Mouse (Mus musculus): ENCODE data around the gene Mutyh. TPM values are rescaled to one million over a fixed set of nuclear protein-coding genes. Genes with fewer than 3 reads are reported as not detected.
"Not testable (repeated sequence)": the region's sequence is repeated elsewhere in the genome, so short reads cannot be mapped to it uniquely, and the experiment has no call there.

The Mutyh gene
- total RNA-seq, 2 experiments from 2014 or later: 3.8 to 3.9 TPM

DNA sequence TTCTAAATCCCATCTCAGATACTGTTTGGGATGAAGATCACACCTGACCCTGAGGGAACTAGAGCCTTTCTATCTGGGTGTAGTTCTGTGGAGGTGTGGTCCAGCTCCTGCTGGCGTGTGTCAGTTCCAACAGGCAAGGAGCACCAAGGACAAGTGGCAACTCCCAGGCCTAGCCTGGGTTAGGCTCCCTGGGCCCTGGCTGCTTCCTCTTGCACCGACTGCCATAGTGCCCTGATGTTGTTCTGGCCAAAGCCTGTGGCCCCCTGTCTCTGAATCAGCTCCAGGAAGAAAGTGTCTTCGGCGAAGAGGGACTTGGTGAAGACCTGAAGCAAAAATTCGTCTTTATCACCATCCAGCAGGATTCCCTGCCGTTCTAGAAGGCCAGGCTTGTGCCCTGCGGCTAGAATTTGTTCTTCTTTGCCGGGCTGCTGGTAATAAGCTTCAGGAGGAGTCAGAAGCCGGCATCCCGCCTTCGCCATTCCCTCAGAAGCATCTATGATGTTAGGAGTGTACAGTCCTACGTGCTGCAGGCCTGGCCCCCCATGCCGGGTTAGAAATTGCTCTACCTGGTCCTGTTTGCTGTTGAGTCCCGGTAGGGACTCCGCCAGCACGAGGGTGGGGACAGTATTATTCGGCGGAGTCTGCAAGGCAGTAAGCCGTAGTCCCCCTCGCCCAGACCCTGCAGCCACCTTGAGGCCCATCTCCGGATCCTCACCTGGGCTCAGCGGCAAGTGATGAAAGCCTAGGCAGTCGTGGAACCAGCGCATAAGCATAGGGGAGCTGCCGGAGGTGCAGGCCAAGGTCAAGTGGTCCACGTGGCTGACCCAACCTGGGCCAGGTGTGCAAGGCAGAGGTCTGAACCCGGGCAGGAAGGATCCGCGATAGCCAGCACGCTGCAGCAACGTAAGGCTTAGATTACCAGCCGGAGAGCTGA lies 12.7 kb downstream of the Mutyh start:
- intact Hi-C loops (cut with DNase I): no loop called here

DNA sequence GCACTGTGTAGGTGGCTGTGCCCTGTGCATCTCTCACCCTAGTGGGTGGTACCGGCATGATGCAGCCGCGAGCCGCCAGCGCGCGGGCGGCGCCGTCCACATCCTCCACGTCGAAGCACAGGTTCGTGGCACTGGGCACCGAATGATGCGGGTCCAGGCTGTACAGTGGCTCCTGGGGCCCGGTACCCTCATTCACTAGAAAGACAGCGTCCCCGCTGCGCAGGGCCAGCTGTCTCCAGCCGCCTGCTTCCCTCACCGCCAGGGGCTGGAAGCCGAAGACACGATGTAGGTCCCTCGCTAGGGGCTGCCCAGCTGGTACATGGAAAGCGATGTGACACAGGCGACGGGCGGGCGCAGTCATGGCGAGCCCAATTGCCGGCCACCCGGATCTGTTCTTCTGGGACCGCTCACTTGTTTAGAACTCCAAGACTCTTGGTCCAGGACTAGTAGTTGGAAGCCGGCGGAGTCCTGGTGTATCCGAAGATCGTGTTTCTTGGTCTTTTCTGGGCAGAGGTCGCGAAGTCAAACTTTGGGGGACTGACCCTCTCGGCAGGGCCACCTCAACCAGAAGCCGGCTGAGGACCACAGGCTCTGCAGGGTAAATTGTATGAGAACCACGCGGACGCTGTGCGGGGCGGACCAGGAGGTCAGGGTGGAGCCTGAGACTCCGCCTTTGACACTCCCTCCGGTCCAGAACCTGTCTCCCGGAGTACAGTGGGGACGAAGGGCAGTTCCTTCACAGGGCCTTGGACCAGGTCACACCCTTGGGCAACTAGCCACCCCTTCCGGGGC lies 13.6 kb downstream of the Mutyh start:
- peak; percentile 59 for DNase-seq
- intact Hi-C loops (cut with DNase I): no loop called here

More for the DNA sequence above, 12.7 kb downstream of the Mutyh start:
- no peak for DNase-seq

DNA sequence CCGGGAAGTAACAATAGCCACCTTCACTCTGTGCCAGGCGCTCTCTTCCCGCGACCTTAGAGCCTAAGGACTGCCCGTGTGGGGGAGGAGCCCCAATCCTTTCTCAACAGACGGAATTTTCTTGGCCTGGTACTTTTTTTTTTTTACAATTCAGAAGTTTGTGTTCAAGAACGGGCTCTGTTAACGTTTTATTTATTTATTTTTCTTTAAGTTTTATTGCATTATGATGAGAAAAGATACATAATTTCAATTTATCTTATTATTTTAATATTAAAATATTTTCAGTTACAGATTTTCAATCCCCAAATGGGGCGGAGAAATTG lies 14.1 kb downstream of the Mutyh start, which contains the start of gene Hpdl:
Gene Hpdl (minus strand): TSS at position 14 of the 323 bp plus-strand sequence.
- no peak for DNase-seq
- intact Hi-C loops (cut with DNase I): no loop called here

DNA sequence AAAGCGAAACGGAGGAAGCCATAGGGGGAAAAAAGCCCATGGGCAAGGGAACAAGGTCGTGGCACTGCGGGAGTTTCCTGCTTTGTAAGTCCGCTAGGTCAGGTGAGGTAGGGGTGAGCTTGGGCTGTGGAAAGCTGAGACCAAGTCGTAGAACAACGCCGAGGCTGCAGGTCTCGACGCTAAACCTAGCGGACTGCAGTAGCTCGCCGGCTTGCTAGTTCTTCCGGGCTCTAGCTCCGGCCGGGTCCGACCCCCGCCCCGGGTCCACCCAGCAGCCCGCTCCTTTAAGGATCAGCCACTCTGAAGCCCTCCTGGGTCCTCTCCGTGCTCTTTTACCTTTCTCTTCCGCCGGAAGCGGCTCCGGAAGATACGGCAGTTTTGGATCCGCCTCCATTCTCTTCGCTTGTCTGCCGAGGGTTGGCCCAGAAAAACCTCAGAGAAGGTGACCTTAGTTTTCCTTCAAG lies 17.1 kb downstream of the Mutyh start:
- intact Hi-C loops (cut with DNase I): no loop called here
- DNase-seq: peak; percentile 59

DNA sequence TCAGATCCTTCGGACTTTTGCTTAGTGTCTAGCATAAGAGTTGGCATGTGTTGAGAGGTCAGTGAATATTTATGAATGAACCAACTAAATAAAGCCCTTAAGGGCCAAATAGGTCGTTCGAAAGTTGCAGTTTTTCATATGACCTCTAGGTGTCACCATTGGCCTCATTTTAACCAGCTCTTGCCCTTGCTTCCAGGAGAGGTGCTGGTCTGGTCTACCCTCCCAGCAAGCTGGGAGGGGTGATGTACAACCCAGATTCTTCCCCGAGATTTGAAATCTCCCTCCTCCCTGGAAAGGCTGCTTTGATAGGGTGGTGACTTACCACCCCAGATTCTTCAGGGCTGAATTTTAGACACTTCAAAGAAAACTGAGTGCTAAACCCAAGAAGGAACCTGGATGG lies 20.3 kb downstream of the Mutyh start:
- no peak for DNase-seq

DNA sequence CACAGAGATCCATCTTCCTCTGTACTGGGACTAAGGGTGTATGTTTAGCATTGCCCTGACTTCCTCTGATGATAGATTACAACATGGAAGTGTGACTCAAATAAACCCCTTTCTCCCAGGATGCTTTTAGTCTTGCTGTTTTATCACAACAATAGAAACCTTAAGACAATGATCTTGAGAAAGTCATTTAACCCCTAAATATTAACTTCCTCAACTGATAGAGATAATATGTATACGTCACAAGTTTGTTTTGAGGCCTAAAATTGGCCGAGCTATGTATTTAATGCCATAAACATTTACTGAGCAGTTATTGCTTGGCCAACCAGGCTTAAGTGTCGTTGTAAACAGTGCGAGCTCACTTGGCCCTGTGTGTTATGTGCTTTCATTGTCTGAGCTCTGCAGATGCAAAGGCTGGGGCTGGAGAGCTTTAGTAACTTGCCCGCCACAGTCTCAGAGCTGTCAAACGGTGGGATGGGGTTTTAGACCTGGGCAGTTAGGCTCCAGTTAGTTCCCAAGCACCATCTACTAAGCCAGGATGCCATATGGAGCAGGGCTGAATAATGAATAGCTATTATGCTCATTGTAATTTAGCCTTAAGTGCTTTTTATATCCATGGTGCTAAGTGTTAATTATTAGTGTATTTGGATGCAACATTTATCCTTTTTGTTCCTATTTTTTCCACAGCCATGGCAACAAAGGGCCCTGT lies 22.0 kb downstream of the Mutyh start:
- DNase-seq: no peak
- intact Hi-C loops (cut with DNase I): loop anchor here (2.0 kb wide), 1 partner anchor 157 kb away; no protein-coding TSS in a partner anchor

More for the DNA sequence above, 20.3 kb downstream of the Mutyh start:
- intact Hi-C loops (cut with DNase I): loop anchor here (2.0 kb wide), 1 partner anchor 159 kb away; no protein-coding TSS in a partner anchor

DNA sequence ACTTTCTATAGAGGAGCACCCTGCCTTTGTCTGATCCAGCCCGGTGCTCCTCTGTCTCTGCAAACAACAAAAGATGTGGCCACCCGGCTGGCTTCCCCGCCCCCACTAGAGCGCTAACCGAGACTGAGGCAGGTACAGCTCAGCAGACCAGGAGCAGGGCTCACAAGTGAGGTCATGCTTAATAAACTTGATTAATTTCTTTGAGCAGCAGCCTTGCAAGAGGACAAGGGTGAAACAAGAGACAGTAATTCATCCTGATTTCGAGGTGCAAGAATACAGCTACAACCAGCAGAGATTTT lies 22.5 kb downstream of the Mutyh start:
- DNase-seq: no peak
- intact Hi-C loops (cut with DNase I): no loop called here

DNA sequence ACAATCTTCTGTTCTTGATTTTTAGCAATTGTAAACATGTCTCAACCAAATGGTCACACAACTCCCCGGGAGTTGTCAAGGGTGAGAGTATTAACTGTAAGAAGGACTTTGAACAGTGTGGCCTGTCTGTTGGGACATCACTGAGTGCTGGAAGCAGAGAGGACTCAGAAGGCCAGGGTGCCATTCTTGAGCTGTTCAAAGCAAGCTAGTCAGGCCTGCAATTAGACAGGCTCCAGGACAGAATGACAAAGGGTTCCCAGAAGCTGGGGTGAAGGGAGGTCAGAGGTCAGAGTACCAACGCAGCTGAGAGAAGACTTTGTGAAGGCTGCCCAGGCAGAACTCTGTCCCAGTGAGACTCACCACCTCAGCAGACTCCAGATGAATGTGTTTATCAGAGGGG lies 31.5 kb downstream of the Mutyh start:
- no peak for DNase-seq
- intact Hi-C loops (cut with DNase I): no loop called here

DNA sequence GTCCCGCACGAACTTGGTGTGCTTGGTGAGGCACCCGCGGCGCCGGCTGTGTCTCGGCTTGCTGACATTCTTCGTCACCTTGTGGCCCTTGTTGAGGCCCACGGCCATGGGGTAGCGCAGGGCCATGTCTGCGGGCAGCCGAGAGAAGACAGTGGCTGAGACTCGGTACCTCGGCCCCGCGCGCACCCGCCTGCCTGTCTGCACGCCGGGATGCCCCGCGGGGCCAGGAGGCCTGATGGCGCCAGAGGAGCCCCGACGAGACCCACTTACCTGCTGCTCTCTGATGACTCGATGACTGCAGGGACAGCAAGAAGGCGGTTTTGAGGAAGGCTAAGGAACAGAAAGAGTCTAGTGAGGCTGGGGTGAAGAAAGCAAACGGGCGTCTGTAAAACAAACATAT lies 32.6 kb downstream of the Mutyh start:
- DNase-seq; intact Hi-C loops (cut with DNase I): not testable (repeated sequence)

DNA sequence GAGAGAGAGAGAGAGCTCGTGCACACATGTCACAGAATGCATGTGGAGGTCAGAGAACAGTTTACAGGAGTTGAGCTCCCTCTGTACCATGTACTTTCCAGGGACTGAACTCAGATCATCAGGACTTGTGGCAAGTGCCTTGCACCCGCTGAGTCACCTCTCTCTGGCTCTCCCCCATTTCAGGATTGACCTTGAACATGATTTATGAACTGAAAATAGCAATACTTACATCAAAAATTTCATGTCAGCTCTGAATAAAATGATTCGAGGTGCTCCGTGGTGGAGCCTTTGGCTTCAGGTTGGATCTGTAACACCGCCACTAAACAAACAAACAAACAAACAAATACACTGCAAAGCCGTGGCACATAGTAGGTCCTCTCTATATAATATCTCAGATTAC lies 33.3 kb downstream of the Mutyh start:
- intact Hi-C loops (cut with DNase I): no loop called here

DNA sequence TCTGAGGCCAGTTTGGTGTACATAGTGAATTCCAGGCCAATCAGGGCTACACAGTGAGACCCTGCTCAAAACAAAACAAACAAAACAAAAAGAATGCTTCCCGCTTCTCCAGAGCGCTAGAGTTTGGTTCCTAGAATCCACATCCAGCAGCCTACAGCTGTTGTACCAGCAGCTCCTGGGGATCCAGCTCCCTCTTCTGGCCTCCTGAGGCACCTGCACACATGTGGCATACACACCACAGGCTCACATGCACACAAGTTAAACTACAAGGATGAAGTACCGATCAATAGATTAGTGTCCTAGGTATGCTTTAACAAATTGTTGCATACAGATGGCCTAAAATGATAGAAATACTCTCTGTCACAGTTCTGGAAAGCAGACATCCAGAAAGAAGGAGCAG lies 36.8 kb downstream of the Mutyh start:
- DNase-seq: no peak
- intact Hi-C loops (cut with DNase I): no loop called here

More for the DNA sequence above, 33.3 kb downstream of the Mutyh start:
- no peak for DNase-seq

DNA sequence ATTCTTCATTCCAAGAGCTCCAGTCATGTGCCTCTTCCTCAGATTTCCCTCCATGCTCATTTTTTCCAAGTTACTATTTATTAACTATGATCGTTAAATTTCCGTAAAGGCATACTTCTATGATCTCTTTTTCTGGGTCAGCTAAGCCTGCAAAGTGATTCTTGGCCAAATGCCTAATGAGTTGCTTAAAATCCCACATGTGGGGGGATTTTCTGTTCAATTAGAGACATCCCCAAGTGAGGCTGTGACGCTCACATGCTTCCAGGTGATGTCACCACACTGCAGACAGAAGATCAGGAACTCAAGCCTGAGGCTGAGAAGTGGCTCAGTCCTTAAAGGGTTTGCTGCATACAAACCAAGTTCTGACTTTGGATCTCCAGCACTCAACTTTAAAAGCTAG lies 42.4 kb downstream of the Mutyh start:
- intact Hi-C loops (cut with DNase I): no loop called here
- no peak for DNase-seq

DNA sequence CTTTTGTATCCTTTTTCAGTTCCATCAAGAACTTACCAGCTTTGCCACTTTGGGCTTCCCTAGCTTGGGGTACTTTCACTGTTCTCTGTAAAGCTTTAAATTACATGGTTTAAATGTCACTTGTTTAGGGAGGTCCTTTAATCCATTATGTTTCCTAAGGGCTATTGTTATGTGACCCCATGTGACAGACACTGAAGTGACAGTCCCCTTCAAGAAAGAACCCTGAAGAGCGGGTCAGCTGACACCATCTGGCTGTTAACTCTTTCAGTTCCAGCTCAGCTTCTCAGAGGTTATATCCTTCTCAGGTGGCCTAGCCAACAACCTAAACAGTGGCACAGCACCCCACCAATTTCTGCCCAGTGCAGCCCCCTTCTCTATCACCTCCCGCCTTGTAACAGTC lies 46.8 kb downstream of the Mutyh start:
- intact Hi-C loops (cut with DNase I): no loop called here
- no peak for DNase-seq

DNA sequence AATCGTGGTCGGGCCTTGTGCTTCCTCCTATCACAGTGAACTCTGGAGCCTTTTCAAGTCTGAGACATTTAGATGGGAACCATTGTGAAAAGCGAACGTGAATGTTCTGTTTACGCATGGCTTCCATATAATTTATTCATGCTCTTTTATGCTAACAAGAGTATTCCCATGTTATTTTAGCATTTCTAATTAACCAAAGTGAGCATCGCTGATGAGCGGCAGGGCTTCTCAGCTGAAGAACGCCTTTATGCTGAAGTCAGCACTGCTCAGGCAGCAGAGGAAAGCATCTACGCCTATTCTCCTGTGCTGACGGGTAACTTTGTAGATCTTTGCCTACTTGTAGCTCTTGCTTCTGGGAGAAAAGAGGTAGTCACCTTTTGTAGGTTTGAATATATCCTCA lies 49.7 kb downstream of the Mutyh start:
- no peak for DNase-seq
- intact Hi-C loops (cut with DNase I): no loop called here

DNA sequence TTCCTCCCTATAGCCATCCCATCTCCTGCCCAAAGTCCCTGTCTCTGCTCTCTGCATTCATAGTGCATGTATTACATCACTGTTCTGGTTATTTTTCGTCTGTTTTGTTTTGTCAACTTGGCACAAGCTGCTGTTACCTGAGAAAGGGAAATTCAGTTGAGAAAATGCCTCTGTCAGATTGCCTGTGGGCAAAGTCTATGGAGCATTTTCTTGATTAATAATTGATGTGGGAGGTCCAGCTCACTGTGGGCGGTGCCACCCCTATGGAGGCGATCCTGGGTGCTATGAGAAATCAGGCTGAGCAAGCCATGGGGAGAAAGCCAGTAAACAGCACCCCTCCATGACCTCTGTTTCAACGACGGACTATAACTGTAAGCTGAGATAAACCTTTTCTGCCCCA lies 52.2 kb downstream of the Mutyh start:
- DNase-seq: no peak
- intact Hi-C loops (cut with DNase I): no loop called here

DNA sequence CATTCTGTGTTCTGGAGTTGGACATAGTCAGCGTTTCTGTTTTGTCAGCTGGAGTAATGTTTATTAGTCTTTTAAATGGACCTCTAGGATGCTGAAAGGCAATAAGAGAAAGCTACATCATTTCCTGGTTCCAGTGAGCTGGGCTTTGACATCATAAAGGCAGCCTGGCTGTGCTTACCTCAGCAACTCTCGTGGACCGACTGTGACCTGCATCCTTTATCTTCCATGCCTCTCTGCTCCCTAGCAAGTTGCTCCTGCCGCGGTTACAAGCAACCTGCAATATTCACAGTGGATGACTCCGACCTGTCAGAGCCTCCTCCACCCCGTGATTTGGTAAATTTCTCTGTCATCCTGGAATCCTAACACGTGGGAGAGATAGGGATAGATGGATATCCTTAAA lies 54.5 kb downstream of the Mutyh start:
- DNase-seq: no peak
- intact Hi-C loops (cut with DNase I): no loop called here

Other genes with a start within 250 kb of the Mutyh start
- gene Ccdc17, start 211.1 kb upstream of the Mutyh start, total RNA-seq (2021): 1 to 10 TPM; 2.4 to 3.9 TPM
- 100 to 1,000 TPM; 125 to 130 TPM for gene Nasp, start 179.8 kb upstream of the Mutyh start, total RNA-seq (2021)
- 100 to 1,000 TPM; 651 to 668 TPM for gene Akr1a1, start 156.0 kb upstream of the Mutyh start, total RNA-seq (2021)
- 100 to 1,000 TPM; 170 to 191 TPM for gene Prdx1, start 122.2 kb upstream of the Mutyh start, total RNA-seq (2021)
- gene Mmachc, start 99.3 kb upstream of the Mutyh start, total RNA-seq (2021): 10 to 100 TPM; 14.7 to 15.7 TPM
- gene Ccdc163, start 99.2 kb upstream of the Mutyh start, total RNA-seq (2021): 1 to 10 TPM; 4.5 to 5.5 TPM
- gene Tesk2, start 86.8 kb upstream of the Mutyh start, total RNA-seq (2021): 1 to 10 TPM; 2.0 to 2.2 TPM
- gene Toe1, start 83 bp upstream of the Mutyh start, total RNA-seq (2021): 10 to 100 TPM; 18.1 to 18.9 TPM
- under 1 TPM; 0.82 to 0.83 TPM for gene Hpdl, start 14.0 kb downstream of the Mutyh start, total RNA-seq (2021)
- 10 to 100 TPM; 14.0 to 14.5 TPM for gene Zswim5, start 69.7 kb downstream of the Mutyh start, total RNA-seq (2021)
- 10 to 100 TPM; 28.2 to 30.7 TPM for gene Urod, start 186.7 kb downstream of the Mutyh start, total RNA-seq (2021)
- gene Hectd3, start 187.6 kb downstream of the Mutyh start, total RNA-seq (2021): 10 to 100 TPM; 60.7 to 61.1 TPM
- 10 to 100 TPM; 27.0 to 30.2 TPM for gene Eif2b3, start 211.7 kb downstream of the Mutyh start, total RNA-seq (2021)

All from left cerebral cortex, postnatal 4 days (tissue).